Mouse (Mus musculus) fat pad, adult 2 months (tissue): ENCODE data around the gene Emsy.

Experiments
- DNase-seq: peaks from one replicate; pipeline ENCODE4 v3.0.0-alpha.2; 2011; ENCODE audit warnings: low read depth, low spot score; ENCODE audit errors: extremely low read depth

The Emsy gene

DNA sequence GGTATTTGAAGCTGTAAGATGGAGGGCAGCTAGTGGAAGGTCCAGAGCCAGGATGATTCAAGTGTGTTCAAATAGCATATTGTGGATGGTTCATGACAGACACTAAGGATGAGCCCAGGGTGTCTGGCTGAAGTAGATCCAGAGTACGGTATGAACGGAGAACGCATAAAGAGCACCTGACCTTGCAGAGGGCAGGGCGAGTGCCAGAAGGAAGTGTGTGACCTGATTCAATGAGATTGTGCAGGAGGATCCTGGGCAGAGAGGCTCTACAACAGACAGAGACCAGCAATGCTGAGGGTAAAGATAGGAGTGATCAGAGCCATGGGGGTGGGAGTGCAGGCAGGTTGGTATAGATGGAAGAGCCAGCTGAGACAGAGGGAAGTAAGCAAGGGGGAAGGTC lies 14.2 kb upstream of the Emsy start:
- no peak for DNase-seq

DNA sequence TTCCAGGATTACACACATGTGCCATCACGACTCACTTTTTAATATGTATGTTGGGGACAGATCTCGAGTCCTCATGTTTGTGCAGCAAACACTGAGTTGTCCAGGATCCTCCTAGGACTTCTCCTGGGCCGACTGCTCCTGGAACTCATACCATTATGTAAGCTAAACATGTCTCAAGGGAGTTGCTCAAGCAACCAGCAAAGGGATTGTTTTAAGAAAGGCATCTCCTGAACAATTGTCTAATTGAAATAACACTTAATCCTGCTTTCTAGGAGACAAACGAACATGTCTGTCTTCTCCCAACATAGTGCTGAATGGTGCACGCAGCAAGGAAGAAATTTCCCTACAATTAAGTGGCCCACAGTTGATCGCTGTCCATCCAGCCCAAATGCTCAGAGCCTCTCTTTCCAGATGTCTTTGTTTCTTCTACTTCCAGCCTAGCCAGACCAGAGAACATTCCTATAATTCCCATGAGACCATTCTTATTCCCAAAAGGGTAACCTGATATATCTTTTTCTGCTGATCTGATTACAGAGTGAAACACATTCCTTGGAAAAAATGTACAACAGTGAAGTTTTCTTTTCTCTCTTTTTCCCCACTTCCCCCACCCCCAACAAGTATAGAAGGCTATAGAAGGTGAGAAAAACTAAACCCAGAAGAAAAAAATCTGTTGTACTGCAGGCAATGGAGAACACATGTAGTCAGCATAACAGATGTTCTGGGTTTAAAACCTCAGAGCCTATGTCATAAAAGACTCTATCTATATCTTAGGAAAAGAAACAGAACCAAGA lies 11.6 kb upstream of the Emsy start:
- no peak for DNase-seq

DNA sequence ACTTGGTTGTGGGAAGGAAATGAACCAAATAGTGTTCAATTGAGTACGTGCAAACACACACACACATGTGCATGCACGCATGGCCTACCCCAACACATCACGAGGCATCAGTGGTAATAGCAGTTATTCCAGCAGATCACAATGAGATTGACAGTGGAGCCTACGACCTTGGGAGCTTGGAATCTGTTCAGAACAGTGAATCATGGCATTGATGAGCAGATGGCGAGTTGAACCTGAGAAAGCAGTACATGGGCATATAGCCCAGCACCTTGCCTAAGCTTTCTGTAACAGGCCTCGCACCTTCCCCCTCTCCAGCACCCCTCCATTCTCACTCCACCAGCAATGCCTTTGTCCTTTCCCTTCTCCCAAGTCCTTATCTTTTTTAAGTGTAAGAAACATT lies 9.1 kb upstream of the Emsy start:
- DNase-seq, result no peak

DNA sequence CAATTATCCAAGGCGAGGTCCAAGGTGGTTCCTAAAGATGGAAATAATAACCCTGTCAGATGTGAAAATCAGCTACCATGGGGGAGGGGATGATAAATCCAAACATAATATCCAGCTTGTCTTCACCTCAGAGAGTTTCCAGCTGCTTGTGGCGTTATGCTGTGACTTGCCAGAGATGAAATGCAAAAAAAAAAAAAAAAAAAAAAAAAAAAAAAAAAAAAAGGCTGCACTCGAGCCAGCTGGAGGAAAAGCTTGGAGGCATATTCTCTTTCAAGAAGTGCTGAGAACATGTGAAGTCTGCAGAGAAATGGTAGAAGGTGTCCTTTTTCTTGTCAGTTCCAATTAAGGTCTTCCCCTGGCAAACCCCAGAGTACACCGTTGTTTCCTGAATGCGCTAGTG lies 8.6 kb upstream of the Emsy start:
- DNase-seq, result no peak

DNA sequence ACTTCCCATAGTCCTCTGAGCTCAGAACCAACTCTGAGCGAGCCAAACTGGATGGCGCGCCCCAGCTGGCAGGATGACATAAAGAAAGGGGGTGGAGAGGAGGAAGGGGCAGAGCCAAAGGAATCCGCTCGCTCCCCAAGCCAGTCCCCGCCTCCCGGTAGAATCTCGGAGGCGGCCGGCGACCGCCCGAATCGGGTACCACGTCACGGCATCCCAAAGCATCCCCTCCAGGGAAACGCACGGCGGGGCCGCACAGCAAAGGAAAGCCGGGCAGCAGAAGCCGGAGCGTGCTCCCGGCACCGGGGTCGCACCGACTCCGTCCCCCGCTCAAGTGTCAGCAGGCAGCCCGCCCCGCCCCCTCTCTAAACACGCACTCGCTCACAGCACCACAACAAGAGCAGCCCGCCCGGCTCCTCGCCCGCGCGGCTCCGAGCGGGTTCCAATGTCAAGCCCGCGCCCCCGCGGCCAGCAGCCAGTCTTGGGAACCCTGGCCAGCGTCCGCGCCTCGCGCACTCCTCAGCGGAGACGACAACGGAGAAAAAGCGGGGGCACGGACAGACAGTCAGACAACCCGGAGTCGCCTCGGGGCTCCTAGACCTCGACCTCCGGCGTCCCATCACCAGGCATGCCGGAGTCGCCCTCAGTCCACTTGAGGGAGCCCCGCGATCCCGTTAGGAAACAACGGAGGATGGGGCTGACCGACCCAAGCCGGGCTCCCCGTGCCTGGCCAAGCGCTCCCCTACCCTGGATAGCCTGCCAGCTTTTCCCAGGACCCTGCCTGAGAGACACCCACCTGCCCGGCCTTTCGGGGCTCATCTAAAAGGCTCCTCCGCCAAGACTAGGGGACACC lies 677 bp downstream of the Emsy start:
- no peak for DNase-seq

DNA sequence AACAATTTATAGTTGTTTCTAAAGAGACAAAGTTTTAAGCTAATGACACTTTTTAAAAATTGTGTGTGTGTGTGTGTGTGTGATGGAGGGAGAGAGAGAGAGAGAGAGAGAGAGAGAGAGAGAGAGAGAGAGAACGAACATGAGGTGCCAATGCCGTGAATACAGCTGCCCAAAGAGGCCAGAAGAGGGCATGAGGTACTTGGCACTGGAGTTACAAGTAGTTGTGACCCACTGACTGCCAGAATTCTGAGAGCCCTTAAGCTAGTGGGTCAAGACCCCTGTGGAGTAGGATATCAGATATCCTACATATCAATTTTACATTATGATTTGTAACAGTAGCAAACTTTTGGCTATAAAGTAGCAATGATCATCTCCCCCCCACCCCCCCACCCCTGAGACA lies 4.9 kb downstream of the Emsy start:
- no peak for DNase-seq

DNA sequence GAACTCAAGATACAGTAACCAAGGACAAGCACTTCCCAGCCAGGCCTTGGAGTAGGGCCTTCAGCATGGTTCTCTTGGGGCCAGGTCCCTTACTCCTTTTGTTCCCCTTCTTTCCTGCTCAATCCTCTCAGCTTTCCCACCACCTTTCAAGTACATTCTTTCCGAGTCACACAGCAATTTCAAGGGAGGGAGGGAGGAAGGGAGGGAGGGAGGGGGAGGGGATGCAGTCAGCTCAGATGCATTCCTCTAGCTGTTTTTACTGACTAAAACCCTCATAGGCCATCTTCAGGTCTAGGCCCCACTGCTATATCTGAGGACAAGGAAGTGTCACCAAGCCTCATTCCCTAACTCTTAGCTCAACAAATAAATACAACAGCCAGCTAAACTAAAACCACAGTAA lies 12.3 kb downstream of the Emsy start:
- DNase-seq, result no peak

DNA sequence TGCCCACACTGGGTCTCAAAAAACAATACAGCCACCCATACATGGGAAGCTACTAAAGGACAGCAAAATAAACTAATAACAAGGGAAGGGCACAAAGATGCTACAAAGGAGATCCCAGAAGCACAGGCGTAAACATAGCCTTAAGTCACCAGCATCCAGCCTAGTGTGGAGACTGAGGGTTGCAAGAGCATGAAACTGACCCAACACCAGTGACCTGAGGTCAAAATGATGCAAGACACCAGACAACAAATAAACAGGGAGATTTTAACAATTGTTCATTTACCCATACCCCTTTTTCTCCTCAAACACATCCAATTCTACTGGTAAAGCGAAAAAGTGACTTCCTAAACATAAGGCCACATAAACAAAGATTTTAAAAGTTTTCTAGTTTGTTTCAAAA lies 20.0 kb downstream of the Emsy start:
- no peak for DNase-seq

DNA sequence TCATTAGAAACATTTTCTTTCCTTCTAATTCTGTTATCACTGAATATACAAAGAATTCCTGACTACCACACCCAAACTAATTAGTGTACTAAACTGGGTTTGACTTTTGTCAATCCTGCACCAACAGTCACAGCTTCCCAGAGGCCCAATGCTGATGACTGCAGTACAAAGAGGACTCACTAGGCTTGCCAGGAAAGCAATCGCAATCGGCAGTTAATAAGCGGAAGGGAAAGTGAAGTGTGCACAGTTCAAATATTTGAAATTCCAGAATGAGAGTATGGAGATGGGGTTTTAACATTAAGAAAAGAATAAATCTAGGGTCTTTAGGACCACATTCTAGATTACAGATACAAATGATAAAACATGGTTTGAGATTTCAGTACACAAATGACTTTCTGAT lies 23.6 kb downstream of the Emsy start:
- no peak for DNase-seq

DNA sequence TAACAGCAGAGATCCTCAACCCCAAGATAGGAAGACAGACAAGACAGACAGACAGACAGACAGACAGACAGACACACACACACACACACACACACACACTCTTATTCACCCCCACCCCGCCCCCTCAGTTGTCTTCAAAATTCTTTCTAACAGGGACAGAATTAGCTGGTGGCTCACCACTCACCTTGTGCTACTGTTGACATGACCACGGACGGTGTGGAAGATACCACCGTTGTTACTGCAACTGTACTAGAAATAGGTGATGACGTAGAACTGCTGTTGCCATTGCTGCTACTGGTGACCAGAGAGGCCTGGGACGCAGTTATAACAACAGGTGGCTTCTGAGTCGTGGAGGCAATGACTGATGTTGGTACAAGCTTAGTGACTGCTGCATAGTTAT lies 26.6 kb downstream of the Emsy start:
- no peak for DNase-seq

DNA sequence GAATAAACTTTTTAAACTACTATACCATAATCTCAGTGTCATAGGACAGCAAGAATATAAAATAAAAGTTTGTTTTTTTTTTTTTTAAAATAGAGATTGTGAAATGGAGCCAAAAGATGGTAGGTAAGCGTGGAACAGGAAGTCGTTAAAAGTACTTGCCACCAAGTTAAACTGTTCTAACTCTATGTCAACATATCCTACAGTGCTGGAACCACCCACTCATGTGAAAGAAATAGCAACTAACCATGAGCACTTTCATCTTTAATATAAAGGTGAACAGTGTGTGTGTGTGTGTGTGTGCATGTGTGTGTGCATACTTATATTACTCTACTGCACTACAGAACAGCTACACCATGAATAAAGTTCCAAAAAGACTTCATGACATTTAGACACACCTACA lies 38.8 kb downstream of the Emsy start:
- no peak for DNase-seq

DNA sequence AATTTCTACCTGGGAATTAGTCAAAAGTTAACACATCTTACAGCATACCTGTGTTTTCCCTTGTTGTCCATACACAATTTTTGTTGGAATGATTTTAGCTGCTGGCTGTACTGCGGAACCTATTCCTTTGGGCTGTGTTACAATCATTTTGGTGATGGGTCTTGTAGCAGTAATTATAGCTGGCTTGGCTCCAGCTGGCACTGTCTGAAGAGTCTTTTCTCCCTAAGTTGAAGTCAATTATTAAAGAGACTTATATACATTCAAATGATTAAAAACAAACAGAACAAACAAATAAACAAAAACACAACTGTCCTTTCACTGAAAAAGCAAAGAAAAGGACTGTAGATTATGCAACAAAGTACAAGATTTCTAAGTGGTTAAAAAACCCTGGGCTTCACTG lies 43.6 kb downstream of the Emsy start:
- no peak for DNase-seq

DNA sequence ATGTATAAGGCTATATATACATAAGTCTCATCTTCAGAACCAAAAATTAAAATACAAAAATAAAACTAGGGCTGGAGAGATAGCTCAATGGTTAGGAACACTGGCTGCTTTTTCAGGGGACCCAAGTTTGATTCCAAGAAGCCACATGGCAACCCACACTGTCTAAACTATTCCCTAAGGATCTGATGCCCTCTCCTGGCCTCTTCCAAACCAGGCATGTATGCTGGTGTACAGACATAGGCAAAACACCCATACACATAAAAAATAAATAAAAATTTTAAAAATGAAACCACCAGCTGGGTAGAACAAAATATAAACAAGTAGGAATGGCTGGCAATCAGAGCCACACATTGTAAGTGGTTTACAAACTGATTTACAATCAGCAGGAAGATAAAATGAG lies 48.1 kb downstream of the Emsy start:
- DNase-seq, result no peak

DNA sequence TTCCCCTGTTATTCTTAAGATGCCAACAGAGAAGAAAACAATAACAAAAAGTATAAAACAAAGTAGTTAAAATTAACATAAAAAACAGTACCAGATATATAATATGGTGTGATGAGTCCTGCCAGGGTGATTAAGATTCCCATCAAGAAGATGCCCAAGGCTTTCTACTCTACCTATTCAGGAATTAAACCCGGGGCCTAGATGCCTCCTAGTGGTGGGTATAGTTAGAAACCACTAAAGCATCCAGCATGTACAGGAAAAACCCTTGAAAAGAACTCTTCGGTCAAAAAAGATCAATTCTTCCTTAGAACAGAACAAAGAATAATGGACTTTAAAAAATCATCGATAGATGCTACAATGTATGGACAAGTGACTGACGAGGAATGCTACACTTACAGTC lies 49.4 kb downstream of the Emsy start:
- DNase-seq, result no peak

DNA sequence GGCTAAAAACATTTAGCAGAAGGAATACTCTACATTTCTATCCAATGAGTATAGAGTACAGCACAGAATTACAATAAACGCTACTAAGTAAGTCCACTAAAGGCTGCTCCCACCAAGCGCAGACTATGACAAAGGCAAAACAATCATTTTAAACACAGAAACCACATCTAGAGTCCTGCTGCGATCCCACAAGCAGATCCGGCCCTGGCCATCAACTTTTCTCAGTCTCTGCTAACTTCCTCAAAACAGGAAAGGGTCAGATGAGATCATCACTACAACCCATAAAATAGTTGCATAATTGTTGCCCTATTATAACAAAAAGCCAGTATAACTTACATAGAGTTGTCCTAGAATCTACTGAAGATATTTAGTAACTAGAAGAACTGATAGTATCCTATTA lies 54.9 kb downstream of the Emsy start:
- DNase-seq, result no peak

DNA sequence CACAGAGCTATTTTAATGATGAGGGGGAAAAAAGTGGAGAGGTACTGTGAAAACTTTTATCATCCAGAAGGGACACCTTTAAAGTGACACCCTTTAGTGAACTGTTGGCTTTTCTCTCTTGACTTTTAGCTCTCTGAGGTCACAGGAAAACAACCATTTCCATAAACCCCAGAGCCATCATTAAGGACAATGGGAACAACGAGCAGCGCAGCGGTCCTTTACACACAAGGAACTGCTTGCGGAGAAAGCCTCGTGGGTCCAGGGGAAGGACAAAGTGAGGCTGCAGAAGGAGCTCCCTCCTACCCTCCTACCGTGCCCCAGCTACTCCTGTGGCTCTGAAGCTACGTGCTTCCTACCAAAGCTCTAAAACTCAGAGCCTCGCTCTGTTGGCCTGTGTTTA lies 59.2 kb downstream of the Emsy start:
- DNase-seq, result no peak

DNA sequence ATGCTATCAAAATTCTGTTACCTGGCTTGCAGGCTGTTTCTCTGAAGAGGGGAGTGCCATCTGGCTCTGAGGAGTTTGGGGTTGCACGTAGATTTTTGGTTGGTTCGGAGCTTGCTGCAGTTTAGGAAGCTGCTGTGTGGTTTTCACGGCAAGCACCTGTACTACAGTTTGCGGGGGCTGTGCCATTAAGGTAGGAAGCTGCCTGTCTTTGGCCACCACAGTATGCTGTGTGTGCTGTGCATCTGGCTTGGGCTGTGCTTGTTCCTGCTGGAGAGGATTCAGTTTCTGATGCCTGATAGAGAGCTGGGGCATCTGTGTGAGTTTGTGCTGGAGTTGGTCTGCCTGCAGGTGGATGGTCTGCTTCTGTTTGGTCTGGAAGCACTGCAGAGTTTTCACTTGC lies 61.9 kb downstream of the Emsy start:
- DNase-seq, result no peak

DNA sequence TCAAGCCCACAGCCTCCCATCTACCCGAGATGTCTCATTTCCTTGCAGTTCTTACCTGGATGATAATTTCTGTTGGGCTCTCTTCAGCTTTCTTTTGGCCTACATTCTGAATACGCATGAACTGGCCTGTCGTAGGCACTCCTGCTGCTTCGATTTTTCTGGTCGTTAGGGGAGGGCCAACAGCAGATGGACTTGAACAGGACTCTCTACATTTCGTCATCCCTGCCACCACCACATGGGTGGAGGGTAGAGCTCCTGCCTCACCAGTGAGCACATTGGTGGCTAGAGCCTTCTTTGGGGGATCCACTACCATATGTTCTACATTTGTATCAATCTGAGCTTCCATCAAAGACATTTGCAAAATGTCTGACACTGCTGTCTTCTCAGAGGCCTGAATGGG lies 63.3 kb downstream of the Emsy start:
- no peak for DNase-seq

DNA sequence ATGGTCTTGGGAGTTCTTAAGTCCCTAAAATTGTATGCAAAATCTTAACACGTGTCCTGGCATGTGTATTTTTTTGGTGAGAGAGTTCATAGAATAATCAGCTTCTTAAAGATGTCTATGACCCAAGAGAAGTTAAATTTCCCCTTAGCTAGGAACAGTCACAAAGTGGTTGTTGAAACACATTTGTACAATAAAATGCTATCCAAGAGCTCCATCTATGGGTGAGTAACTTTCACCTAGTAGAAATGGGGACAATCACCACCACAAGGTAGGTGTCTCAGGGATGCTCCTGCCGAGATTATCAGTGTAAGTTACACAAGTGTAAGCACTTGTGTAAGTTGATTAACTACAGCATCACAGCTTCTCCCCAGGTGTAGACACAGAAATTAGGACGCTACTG lies 67.6 kb downstream of the Emsy start:
- no peak for DNase-seq

DNA sequence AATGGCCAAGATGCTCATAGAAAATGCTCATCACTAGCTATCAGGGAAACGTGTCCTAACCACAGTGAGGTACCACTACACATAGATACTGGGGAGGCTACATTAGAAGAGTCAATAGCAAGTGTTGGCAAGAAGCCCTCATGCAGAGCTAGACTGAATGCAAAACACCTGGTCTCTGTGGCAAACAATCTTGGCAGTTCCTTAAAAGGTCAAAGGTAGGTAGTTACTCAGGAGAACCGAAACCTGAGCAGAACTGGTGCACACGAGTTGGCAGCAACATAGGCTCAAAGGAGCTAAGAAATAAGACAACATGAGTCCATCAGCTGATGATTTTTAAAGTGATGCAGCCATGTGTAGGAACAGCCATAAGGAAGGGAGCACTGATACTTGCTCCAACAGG lies 70.3 kb downstream of the Emsy start:
- DNase-seq, result no peak

DNA sequence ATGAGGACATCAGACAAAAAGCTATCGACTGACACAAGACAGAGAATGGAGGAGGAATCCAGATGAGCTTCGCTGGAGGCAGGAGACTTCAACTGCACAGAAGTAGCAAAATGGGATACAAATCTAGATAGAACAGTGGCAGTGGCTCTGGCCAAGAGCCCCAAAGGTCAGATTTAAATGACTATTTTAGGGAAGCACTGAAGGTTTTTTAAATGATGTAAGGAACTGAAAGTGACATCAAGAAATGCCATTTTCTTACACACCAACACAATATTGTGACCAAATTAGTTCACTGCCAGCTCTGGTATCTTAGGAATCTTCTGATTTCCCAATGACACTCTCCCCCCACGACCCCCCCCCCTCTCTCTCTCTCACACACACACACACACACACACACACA lies 72.0 kb downstream of the Emsy start:
- no peak for DNase-seq

DNA sequence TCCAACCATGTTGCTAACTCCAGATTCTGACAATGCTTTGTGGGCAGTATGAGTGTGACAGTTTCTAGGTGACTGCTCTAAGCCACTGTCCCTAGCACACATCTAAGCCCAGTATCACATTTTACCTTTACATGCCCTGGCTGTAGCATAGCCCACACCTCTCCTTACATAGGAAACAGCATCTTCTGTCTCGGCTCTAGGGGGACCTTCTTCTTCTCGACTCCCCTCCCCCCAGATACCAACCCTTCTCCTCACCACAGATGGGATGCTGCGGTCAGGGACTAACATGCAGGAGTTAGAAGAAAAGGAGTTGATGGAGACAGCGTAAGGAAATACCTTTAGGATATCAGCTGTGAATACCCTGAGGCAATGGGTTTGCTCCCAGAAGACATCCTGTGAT lies 75.3 kb downstream of the Emsy start:
- no peak for DNase-seq

DNA sequence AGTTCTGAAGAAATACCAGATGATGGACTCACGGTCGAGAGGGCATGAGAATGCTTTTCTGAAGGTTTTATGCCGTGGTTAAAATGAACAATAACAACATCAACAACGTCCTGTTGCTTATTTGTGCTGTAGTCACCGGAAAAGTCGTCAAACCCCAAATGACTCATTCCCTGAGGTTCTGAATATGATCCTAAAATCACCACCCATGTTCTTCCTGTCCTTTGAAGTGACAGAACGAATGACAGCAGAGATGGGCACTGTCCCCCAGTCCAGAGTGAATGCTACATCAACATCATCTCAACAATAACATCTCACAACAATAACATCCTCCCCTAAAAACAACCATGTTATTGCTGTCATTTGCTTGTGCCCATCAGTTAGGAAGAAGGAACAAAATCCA lies 76.1 kb downstream of the Emsy start:
- DNase-seq, result no peak
